Mouse (Mus musculus): ENCODE measurements around the gene Rere.

Gene Rere

DNA sequence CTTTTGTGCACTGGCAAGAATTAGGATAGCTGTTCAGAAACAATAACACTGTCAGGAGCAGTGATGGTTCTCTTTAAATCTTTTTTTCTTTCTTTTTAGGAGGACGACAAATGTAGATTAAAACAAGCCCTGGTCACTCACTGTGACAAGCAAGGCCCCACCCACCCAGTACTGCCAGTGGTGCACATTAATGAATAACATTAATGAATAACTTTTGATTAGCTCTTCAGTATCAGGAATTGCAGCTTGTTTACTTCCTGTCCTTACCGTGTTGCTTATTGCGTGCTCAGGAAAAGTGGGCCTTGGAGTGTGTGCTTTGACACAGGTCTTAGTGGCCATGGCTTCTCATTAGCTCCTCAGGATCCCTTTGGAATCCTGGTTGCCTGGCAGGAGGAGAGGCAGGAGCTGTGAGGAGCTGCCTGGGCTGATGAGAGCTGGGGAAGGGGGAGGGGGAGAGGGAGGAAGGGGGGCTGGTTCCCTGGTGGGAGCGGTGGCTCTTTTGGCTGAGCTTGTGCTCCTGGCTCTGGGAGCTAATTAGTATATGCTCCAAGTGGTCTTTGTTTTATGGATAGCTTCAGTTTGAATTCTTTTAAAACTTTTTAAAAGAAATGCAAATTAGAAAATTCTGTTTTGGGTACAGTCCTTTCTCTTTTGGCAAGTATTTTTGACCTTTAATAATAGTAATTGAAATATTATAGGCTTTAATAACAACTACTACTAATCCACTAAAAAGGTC is 65.4 kb downstream of the Rere start:
- DNase-seq (ENCODE audit: low spot score) = no peak

DNA sequence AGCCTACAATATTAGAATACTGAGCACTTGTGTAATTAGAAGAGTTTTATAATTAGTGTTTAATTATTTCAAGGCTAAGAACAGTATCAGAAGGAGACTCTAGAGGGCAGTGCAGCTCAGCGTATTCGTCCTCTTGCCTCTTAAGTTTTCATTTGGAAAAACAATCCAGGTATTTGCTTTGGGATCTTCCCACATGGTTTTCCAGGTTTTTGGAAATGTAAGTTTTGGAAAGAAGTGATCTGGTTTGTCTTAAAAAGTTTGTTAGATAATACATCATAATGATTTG is 65.9 kb downstream of the Rere start:
- no peak for DNase-seq (ENCODE audit: low spot score)

DNA sequence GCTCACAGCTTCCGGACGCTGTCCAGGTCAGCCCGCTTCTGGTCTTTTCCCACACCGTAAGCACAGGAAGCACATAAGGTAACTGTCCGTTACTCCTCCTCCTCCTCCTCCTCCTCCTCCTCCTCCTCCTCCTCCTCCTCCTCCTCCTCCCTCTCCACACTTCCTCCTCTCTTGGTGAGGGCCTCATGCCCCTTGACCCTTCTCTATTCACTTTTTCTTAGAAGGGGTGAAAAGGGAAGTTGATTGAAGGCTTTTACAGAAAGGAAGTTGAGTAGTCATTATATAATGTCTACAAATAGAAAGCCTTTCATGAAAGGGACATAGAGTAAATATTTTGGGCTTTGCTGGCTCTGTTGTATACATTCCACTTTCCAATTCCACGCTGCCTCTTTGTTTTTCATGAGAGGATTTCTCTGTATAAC is 68.2 kb downstream of the Rere start:
- DNase-seq (ENCODE audit: low spot score) = no peak

DNA sequence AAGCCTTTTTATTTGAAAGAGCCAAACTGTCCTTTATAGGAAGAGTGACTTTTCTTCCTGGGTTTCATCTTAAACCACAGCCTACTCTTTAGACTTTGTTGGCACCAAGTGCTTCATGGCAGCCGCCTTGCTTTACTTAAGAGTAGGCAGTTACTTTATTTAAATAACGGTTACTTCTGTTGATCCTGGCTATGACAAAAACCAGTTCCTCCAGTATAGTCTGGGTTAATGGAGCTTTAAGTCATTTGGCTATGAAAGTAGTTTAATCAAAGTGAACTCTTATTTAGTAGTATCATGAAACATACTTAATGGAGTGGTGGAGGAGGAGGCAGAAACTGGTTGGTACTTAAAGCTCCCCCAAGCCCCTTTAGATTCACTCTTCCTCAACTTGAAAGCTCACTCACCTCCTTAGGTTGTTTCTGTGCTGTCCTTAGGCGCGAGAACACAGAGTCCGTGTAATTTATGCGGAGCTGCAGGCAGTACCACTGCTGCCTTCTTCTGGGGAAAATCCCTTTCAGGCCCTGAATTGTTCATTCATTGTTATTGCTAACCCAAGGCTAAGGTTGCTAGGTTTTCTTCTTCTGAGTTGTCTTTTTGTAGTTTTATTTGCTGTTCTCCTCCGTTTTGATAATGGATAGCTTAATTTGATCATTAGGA is 70.1 kb downstream of the Rere start:
- no peak for DNase-seq (ENCODE audit: low spot score)

DNA sequence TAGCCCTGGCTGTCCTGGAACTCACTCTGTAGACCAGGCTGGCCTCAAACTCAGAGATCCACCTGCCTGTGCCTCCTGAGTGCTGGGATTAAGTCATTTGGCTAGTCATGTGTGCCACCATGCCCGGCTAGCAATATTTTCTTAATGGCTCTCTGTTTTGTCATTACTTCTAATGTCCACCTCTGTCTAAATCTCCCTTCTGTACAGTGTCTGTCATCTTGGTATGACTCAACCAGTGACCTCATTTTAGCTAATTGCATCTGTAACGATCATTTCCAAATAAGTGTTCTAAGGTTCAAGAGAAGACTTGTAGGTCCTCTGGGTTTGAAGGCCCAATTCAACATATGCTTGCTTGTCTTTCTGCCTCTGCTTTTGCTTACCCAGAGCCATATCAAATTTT is 71.3 kb downstream of the Rere start:
- no peak for DNase-seq (ENCODE audit: low spot score)

DNA sequence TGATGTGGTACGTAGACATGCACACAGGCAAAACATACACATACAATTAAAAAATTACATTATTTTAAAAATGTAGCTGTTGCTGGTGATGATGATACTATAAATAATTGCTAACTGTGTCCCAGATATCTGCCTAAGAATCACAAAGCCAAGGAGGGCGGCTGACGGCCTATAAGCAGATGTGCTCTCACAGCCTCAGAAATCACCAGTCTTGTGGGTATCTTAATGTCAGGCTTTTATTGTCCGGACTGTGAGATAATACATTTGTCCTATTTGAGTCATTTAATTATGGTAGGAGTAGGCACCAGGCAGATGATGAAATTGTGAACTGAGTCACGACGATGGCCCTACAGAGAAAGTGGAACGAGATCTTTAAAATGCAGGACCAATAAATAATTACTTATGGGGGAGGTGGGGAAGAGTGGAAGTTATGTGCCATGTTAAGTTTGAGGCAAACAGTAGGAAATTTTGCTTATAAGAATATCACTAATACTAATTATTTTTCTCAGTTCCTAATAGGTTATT is 72.0 kb downstream of the Rere start:
- no peak for DNase-seq (ENCODE audit: low spot score)

DNA sequence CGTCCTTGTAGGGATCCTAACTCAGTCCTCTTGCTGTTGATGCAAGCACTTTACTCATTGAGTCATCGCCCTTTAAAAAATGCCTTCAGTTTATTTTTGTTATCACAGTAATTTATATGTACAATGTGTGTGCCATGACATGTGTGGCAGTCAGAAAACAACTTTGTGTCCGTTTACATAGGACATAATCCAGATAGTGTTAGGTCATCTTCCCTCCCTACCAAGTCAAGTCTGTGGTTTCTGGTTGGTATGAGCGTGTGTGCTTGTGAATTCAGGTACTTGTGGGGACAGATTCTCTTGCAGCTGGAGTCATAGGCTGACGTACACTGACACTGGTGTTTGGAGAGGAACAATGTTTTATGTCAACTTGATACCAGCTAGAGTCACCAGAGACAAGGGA is 74.4 kb downstream of the Rere start:
- no peak for DNase-seq (ENCODE audit: low spot score)

DNA sequence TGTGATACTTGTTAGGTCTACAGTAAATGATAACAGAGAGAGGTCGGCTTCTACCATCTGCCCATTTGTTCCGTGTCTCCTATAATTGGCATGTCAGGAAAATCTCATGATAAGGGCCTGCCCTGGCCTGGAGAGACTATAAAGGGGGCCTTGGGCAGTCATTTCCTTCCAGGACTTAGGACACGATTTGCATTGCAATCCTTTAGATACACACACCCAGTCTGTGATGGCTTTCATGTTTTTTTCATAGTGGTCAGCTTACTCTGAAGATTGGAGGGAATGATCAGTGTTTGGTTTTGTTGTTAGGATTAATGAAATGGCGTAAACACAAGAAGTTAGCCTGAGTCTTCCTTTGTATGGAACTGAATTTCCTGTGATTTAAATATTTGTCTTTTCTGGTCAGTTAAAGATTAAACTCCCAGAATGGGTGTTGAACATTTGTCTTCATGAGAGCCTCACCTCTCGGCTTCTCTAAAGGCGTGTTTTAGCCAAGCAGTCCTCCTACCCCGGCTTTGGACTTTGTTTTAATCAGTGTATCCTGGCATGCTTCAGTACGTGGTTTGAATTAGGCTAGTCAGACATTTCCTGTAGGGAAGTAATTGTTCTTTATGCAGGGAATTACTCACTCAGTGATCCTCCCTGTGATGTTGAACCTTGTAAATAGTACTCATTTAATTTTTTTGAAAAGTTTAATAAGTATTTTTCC is 80.7 kb downstream of the Rere start:
- DNase-seq (ENCODE audit: low spot score) = no peak

DNA sequence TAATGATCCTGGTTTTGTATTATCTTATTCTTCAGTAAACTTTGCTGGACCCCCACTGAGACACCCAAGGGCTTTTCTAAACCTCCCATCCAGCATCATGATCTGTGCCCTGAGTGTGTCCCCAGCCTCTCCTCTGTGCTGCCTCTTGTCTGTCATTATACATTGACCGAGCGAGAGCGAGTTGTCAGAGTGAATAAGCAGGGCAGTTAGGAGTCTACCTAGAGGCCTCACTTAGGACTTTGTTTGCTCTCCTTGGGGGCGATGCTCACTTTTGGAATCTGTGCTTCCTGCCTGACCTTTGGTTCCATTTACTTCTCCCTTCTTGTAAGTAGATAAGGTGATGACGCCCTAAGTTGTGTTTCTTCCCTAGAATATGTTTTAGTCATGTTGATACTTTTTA is 81.4 kb downstream of the Rere start:
- DNase-seq (ENCODE audit: low spot score) = no peak

DNA sequence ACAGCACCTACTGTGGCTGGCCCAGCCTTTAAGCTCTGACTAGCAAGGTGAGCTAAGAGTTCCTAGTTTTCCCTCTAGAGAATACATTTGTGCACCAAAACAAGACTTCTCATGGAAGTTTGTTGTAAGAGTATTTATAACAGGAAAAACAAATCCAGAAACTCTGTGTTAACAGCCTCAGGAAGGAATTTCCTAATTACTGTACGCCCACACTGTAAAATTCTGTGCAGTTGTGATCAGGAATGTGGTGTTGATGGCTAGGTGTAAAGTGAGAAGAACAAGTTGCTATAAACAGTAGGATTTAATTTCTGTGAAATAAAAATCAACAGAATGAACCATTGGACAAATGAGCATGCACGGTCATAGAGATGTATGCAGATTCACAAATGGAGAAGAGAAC is 83.3 kb downstream of the Rere start:
- DNase-seq (ENCODE audit: low spot score) = no peak

DNA sequence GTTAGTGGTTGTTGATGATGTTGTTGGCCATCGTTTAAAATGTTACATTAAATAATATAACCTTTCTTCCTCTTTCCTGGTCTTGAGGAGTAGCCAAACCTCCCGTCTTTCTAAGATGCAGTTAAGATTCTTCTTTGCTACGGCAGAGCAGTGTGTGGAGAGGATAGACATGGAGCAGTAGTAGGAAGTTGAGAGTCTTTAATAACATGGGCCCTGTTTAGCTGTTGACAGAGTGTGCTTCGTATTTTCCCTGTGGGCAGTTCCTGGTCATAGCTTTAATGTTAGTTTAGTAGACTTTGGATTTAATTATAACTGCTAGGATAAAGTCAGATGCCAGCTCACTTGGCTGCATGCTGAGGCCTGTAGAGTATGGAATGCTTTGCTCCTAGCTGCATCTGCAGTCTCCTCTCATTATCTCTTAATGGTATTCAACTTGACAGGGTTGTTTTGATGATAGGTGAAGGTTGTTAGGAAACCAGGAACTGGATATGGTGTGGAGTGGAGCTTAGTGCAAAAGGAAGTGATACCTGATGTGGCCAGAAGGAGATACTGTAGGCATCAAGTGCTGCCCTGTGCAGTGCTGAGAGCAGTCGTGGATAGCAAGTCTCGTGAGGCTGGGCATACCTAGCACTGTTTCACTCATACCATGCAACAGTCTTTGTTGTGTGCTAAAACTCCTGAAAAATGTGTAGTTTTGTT is 85.2 kb downstream of the Rere start:
- DNase-seq (ENCODE audit: low spot score) = no peak

DNA sequence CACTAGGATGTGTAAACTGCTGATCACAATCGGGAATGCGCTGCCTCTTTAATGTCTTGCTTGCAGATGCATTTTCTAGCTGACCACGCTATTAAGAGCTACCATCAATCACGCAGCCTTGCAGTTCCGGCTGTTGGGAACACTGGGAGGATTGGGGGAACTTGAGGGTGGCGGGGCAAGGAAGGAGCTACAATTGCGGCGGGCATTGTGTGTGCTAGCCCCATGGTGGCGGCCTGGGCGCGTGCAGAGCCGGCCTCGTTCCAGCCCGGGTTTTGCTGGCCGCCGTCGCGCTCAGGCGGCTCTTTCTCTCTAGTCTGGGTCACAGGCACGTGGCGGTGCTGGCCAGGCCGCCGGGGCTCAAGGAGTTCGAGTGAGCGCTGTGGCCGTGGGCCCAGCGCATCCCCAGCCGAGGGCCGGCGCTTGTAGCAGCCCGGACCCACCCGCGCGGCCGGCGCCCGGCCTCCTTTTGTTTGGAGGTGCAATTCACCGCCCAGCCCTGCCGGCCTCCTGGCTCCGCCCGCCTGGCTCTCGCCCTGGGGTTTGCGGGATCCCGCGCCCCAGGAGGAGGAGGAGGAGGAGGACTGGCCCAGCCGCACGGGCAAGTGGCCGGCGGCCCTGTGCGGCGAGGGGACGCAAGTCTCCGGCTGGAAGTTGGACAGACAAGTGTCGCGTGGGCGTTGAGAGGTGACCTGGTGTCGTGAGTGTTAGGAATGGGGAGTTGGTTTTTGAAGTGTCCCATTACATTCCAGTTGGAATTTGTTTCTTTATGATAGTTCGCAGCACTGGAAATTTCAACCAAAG is 90.3 kb downstream of the Rere start:
- peak; percentile 62 for DNase-seq (ENCODE audit: low spot score)

DNA sequence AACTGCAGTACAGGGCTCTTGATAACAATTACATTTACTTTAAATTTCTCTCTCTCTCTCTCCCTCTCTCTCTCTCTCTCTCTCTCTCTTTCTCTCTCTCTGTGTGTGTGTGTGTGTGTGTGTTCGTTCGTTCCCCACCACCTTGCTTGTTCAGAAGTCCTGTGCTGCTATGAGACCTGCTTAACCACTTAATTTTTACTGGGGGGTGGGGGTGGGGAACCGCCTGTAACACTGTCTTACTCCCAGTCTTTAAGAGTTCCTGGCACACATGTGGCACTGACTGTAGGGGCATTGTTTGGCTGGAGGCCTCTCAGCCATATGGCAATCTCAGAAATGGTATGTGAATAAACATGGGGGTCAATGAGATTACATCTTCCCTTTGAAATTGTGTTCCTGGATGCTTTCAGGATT is 91.2 kb downstream of the Rere start:
- no peak for DNase-seq (ENCODE audit: low spot score)

DNA sequence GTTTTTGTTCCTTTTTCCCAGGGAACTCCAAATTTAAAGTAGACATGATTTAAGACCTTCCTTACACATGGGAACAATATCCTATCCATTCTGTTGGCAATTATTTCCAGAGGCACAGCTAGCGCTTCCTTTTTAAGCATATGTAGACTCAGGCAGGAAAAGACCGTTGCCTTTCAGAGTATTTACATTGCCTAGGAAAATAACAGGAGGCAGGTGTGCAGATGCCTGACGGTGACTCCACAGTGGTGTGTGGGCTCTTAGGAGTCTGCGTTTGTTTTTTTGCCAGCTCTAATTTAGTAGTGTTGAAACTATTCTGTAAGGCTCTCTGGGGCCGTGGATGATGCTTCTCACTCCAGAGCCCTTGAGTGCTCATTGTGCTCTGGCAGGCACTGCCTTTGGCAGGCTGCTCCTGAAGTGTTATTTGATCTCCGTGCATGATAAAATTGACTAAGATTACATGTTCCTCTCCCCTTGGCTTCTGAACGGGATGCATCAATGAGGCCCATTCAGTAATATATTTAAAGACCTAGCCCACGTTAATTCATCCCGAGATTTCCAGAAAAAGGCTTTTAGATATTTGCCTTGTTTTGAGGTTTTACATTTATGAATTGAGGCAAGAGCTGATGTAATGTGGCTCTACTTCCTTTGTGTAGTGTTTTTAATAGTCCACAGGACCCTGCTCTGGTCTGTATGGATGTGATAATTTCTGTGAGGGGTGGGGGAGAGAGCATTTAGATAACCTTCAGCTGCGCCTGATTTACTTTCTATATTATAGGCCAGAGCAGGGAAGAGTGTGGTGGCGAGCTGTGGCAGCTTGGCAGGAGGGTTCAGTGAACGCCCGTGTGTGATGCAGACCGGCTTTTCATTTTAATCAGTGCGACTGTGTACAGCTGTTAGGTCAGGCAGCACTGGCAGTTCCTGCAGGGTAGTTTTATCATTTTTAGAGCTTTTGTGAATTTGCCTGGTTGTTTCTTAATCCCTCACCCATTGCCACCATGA is 92.0 kb downstream of the Rere start:
- no peak for DNase-seq (ENCODE audit: low spot score)

DNA sequence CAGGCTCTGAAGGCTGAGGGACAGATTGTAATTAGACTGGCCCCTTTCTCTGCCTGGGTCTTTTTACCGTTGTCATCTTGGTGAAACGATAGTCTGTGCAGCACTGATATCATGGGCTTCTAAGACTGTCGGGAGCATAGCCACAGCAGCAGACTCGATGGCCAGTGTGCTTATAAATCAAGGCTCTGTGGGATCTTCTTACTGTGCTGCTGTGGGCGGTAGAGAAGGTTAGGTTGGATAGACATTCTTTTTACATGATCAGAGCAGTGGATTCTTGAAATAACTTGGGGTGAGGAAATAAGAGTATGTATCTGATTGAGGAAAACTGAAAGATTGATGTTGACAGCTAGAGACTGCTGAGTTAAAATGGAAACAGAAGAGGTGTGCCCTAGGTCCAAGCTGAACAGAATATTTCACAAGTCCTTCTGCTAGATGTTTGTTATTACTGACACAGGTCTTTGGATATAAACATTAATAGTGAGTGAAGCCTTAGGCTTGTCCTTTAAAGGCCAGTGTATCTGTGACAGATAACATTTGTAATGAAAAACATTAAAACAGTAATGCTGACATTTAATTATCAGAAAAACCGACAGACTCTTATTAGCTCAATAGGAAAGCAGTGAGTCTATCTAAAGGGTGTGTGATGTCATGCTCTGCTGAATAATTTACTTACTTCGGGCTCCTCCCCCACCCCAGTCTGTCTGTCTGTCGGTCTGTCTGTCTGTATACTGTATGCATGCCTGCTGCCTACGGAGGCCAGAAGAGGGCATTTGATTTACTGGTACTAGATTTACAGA is 93.4 kb downstream of the Rere start:
- DNase-seq (ENCODE audit: low spot score) = no peak

DNA sequence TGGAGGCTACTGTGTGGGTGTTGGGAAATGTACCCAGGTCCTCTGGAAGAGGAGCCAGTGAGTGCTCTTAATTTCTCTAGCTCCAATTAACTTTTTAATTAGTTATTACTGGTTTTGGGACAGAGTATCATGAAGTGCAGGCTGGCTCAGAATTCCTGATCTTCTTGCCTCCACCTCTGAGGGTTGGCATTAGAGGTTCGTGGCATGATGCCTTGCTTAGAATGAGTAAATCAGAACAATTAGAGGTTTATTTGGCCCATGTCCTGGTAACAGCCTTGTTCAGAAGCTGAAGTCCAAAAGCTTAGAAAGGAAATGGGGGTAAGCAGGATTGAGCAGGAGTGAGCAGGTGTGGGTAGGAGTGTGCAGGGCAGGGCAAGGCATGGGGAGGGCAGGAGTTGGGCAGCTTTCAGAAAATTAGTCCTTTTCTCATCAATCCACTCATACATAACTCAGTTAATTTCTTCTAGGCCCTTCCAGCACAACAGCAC is 94.0 kb downstream of the Rere start:
- DNase-seq (ENCODE audit: low spot score) = no peak

DNA sequence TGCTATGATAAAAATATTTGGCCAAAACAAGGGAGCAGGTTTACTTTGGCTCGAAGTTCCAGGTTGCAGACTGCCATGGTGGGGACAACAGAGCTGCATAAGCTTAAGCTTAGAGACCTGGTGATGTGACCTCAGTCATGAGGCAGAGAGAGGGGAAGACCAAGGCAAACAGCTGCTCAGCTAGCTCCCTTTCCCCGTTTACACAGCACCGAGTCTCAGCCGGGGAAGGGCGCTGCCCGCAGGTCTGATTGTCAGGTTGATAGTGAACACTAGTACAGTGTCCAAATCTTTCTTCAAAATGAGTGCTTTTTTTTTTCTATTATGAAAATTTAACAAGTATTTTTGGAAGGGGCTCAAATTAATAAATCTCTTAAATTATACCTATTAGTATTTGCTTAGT is 97.9 kb downstream of the Rere start:
- no peak for DNase-seq (ENCODE audit: low spot score)

DNA sequence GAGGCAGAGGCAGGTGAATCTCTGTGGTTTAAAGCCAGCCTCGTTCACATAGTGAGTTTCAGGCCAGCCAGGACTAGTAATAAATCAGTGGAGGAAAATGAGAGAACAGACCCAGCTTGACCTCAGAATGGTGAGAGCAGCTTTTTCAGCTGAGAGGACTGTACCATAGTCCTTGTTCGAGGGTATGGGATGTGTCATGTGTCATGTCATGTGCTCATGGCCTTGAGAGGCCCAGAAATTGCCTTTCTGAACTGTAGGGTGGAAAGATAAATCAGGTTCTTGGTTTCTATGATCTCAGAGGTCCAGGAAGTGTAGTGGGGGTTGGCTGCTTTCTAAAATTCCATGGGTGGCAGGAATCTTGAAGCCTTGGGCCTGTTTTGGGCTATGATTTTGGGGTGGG is 98.3 kb downstream of the Rere start:
- DNase-seq (ENCODE audit: low spot score) = no peak

DNA sequence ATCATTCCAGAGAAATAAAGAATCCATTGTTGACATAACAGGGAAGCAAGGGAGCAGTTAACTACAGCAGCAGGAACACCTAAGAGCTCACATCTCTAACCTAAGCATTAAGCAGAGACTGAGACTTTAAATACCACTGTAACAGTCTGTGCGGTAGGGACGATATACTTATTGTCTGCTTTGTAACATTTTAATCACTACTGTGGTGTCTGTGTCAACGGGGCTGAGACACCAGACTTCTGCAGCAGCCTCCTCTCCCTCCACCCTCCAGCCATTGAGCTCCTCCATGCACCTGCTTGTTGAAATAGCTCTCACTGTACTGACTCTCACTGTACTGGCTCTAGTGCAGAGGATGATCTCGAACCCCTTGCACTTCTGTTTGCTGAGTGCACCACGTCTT is 98.8 kb downstream of the Rere start:
- DNase-seq (ENCODE audit: low spot score) = no peak

DNA sequence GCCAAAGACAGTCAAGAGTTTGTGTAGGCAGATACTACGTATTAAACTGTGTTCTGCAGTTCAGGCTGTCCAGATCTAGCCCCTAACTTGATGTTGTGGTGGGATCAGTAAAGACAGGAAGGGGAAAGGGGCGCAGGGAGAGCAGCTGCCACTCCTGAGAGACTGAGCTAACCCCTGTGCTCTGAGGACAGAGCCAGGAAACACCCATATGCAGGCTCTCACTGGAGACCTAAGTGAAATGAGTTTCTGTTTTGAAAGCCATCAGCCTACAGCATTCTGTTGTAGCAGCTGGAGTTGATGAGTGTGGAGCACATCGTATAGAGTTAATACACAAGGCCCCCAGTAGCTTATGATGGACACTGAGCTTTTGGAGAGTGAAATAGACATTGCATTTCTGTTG is 101.1 kb downstream of the Rere start:
- DNase-seq (ENCODE audit: low spot score) = no peak
